Mouse (Mus musculus): Measurements from ENCODE around the gene Baz2a.

- no peak for TF ChIP-seq CTCF (IDR thresholded peaks at IDR 0.05; ENCODE audit: borderline replicate concordance, insufficient read depth, low read depth, low read length)
- TF ChIP-seq POLR2A (IDR thresholded peaks at IDR 0.05; ENCODE audit: borderline replicate concordance, insufficient read depth, low read length), result no peak
Observed at GRCm38 (mm10) chr10:128066072-128066471, 25.3 kb upstream of the Baz2a start.

Data from cerebellum, adult 2 months (tissue).